Mouse (Mus musculus) intestine, embryonic 15.5 days (tissue): ENCODE data around the gene Rangap1. TPM values are rescaled to one million over a fixed set of nuclear protein-coding genes. Genes with fewer than 3 reads are reported as not detected.

Experiments
- ATAC-seq: fragments of 200-750 bp; cut with Nextera tagmentation; 2 replicates; pipeline ENCODE4 v1.8.0; 2017; ENCODE audit warnings: moderate TSS enrichment, moderate library complexity
- H3K27ac ChIP-seq: fragments of 300-500 bp; sonication (generic); 2 replicates; pipeline ENCODE4 v1.5.1; 2015; ENCODE audit warnings: mild to moderate bottlenecking, inconsistent platforms
- H3K27me3 ChIP-seq: fragments of 300-500 bp; sonication (generic); replicated peaks from 2 replicates; pipeline ENCODE4 v1.6.1; 2015; ENCODE audit warnings: inconsistent platforms
- H3K36me3 ChIP-seq: fragments of 300-500 bp; sonication (generic); 2 replicates; pipeline ENCODE4 v1.6.1; 2015; ENCODE audit warnings: inconsistent platforms
- H3K4me1 ChIP-seq: fragments of 300-500 bp; sonication (generic); replicated peaks from 2 replicates; pipeline ENCODE4 v1.6.1; 2015; ENCODE audit warnings: inconsistent platforms
- H3K4me2 ChIP-seq: fragments of 300-500 bp; sonication (generic); replicated peaks from 2 replicates; pipeline ENCODE4 v1.6.1; 2015; ENCODE audit warnings: mild to moderate bottlenecking, inconsistent platforms
- H3K4me3 ChIP-seq: fragments of 300-500 bp; sonication (generic); replicated peaks from 2 replicates; pipeline ENCODE4 v1.5.1; 2015; ENCODE audit warnings: inconsistent platforms
- H3K9ac ChIP-seq: fragments of 300-500 bp; sonication (generic); 2 replicates; pipeline ENCODE4 v1.6.1; 2015; ENCODE audit warnings: inconsistent platforms
- H3K9me3 ChIP-seq: fragments of 300-500 bp; sonication (generic); 2 replicates; pipeline ENCODE4 v1.6.1; 2016; ENCODE audit warnings: inconsistent platforms
- WGBS: fragments of 180-500 bp; shearing (Covaris S2); methylation state at CpG from one replicate; pipeline ENCODE4 v1.1.7; 2015; 5-methylcytosine and 5-hydroxymethylcytosine counted together
- polyA plus RNA-seq: library from polyadenylated mRNA; unstranded; fragments of >200 nt; fragmentation: Nextera tagmentation; extraction: Ambion mirVana; gene quantifications from 2 replicates; pipeline ENCODE4 v1.2.1, GENCODE M21; 2015

Gene Rangap1
- 95.0 and 102 TPM in 2 replicates for polyA plus RNA-seq

- ATAC-seq, result peak; percentile 88
- peaks cover 10% of the 10 kb centered on the region for H3K4me1 ChIP-seq
- under 1% methylated on average over 65 of the region's 65 CpGs for WGBS
These were observed at the start of gene Rangap1, which contains the start of gene Zc3h7b for GRCm38 (mm10) chr15:81744992-81745600. Gene Rangap1, minus strand, starts transcription at chr15:81745530. Gene Zc3h7b, plus strand, starts transcription at chr15:81745057.

DNA sequence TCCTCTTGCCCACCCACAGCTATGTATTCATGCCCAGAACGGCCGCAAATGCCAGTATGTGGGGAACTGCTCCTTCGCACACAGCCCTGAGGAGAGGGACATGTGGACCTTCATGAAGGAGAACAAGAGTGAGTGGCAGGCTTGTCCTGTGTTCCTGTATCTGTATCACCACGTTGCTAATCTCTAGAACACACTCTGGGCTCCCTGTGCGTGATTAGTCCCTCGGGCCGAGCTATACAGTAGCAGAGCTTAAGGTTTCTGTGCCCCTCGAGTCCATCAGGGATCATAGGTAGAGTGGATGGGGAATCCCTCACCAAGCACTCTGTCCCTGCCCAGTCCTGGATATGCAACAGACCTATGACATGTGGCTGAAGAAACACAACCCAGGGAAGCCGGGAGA is 47.1 kb upstream of the Rangap1 start:
- H3K36me3 ChIP-seq, result peaks cover 20% of the 10 kb centered on the region
- no peak for ATAC-seq
- no peak overlapping the region for H3K27ac ChIP-seq
- H3K4me2 ChIP-seq, result no peak overlapping the region
- no peaks in the 10 kb centered on the region for H3K4me1 ChIP-seq
- no peaks in the 10 kb centered on the region for H3K27me3 ChIP-seq
- no peak overlapping the region for H3K9ac ChIP-seq
- no peak overlapping the region for H3K4me3 ChIP-seq
- H3K9me3 ChIP-seq, result no peaks in the 10 kb centered on the region
- WGBS, result 90% methylated on average over 9 of the region's 9 CpGs

More at GRCm38 (mm10) chr15:81744992-81745600, at the start of gene Rangap1, which contains the start of gene Zc3h7b:
- H3K4me2 ChIP-seq, result peak within 1 kb of the TSS; percentile 89
- no peaks in the 10 kb centered on the region for H3K36me3 ChIP-seq
- H3K27ac ChIP-seq, result peak within 1 kb of the TSS; percentile 92
- peak within 1 kb of the TSS; percentile 93 for H3K4me3 ChIP-seq
- H3K9ac ChIP-seq, result peak within 1 kb of the TSS; percentile 94
- H3K9me3 ChIP-seq, result no peaks in the 10 kb centered on the region
- no peaks in the 10 kb centered on the region for H3K27me3 ChIP-seq

DNA sequence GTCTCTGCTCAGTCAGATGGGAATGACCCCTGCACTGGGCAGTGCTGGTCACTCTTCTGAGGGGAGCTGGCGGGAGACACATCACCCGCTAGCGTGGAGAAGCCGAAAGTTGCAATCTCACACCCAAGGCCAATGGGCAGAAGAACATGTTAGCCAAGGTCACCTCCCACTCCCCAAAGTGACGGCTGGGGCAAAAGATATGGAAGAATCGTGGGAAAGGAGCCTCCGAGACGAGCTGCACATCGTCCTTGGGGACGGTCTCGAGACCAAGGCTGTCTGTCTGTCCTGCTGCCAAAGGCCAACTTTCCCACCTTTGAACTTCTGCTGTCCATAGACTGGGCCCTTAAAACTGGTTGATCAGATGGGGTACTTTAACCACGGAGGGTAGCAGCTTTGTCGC is 42.2 kb upstream of the Rangap1 start:
- H3K4me2 ChIP-seq, result no peak overlapping the region
- H3K27ac ChIP-seq, result no peak overlapping the region
- H3K27me3 ChIP-seq, result no peaks in the 10 kb centered on the region
- no peaks in the 10 kb centered on the region for H3K4me1 ChIP-seq
- WGBS, result 93% methylated on average over 13 of the region's 13 CpGs
- no peak overlapping the region for H3K9ac ChIP-seq
- ATAC-seq, result no peak
- peaks cover 26% of the 10 kb centered on the region for H3K36me3 ChIP-seq
- H3K9me3 ChIP-seq, result no peaks in the 10 kb centered on the region
- no peak overlapping the region for H3K4me3 ChIP-seq

GRCm38 (mm10) chr15:81785701-81786100 is 40.4 kb upstream of the Rangap1 start:
- ATAC-seq, result no peak
- no peaks in the 10 kb centered on the region for H3K4me1 ChIP-seq
- H3K36me3 ChIP-seq, result peaks cover 32% of the 10 kb centered on the region

DNA sequence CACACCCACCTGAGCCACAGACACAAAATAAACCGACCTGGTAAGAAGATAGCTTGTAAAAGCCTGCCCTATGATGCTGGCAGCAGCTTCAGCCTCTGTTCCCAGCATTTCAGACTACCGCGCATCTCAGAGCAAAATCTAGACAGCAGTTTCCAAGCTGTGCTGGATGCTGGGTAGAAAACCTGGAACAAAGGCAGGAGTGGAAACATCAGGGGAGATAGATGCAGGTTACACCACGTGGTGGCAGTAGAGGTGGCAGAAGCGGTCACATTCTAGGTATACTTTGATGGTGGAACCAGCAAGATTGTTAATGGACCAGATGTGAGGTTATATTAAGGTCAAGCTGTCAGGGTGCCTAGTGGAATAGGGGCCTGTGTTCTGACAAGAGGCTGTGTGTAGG is 39.4 kb upstream of the Rangap1 start:
- no peak for ATAC-seq
- no peaks in the 10 kb centered on the region for H3K9me3 ChIP-seq
- 51% methylated on average over 5 of the region's 5 CpGs for WGBS
- H3K36me3 ChIP-seq, result peaks cover 39% of the 10 kb centered on the region
- H3K9ac ChIP-seq, result no peak overlapping the region
- H3K4me2 ChIP-seq, result no peak overlapping the region
- H3K27me3 ChIP-seq, result no peaks in the 10 kb centered on the region
- H3K4me3 ChIP-seq, result no peak overlapping the region
- no peaks in the 10 kb centered on the region for H3K4me1 ChIP-seq
- H3K27ac ChIP-seq, result no peak overlapping the region

More at GRCm38 (mm10) chr15:81785701-81786100, 40.4 kb upstream of the Rangap1 start:
- H3K9me3 ChIP-seq, result no peaks in the 10 kb centered on the region
- H3K27ac ChIP-seq, result no peak overlapping the region
- H3K9ac ChIP-seq, result no peak overlapping the region
- WGBS, result 93% methylated on average over 8 of the region's 8 CpGs
- H3K4me2 ChIP-seq, result no peak overlapping the region
- H3K27me3 ChIP-seq, result no peaks in the 10 kb centered on the region
- no peak overlapping the region for H3K4me3 ChIP-seq

- no peak for ATAC-seq
- WGBS, result 90% methylated on average over 7 of the region's 7 CpGs
- no peaks in the 10 kb centered on the region for H3K9me3 ChIP-seq
- H3K4me2 ChIP-seq, result no peak overlapping the region
- no peak overlapping the region for H3K4me3 ChIP-seq
- H3K27ac ChIP-seq, result no peak overlapping the region
- no peaks in the 10 kb centered on the region for H3K27me3 ChIP-seq
- H3K9ac ChIP-seq, result no peak overlapping the region
- H3K36me3 ChIP-seq, result peaks cover 55% of the 10 kb centered on the region
- no peaks in the 10 kb centered on the region for H3K4me1 ChIP-seq
These were observed 36.5 kb upstream of the Rangap1 start for GRCm38 (mm10) chr15:81781816-81782215.

GRCm38 (mm10) chr15:81776631-81777422 is 31.5 kb upstream of the Rangap1 start:
- no peak overlapping the region for H3K4me2 ChIP-seq
- no peaks in the 10 kb centered on the region for H3K27me3 ChIP-seq
- H3K4me3 ChIP-seq, result no peak overlapping the region
- no peak overlapping the region for H3K27ac ChIP-seq
- WGBS, result 86% methylated on average over 11 of the region's 11 CpGs
- peaks cover 51% of the 10 kb centered on the region for H3K36me3 ChIP-seq
- no peak overlapping the region for H3K9ac ChIP-seq
- no peaks in the 10 kb centered on the region for H3K4me1 ChIP-seq
- H3K9me3 ChIP-seq, result no peaks in the 10 kb centered on the region
- no peak for ATAC-seq

DNA sequence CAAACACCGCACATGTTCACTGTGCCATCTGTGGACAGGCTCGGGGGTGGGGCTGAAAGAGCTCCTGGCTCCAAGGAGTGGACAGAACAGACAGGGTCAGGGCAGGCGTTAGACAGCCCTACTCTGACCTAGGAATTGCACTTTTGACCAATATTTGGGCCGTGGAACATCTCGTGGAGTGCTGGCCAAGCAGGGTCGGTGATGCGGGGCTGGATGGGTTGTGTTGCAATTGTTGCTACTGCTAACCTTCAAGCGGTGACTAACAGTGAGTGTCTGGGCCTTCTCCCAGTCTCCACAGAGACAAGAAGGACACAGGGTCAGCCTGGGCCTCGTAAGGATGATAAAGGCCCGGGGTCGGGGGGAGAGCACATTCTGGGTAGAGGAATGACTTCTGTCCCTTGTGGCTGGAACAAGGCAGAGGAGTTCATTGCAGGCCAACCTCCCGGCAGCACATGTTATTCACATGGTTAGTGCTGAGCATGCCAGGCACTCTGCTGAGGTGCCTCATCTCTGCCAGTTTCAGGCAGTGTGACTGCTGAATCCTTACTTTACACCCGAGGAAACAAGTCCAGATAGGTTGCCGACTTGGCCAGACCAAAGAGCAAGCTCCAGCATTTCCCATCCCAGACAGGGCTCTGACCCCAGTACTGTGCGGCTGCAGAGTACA is 29.3 kb upstream of the Rangap1 start:
- no peaks in the 10 kb centered on the region for H3K4me1 ChIP-seq
- 89% methylated on average over 15 of the region's 15 CpGs for WGBS
- H3K4me3 ChIP-seq, result no peak overlapping the region
- no peak overlapping the region for H3K4me2 ChIP-seq
- no peak for ATAC-seq
- H3K36me3 ChIP-seq, result peaks cover 46% of the 10 kb centered on the region
- H3K27ac ChIP-seq, result no peak overlapping the region
- H3K27me3 ChIP-seq, result no peaks in the 10 kb centered on the region
- no peak overlapping the region for H3K9ac ChIP-seq
- no peaks in the 10 kb centered on the region for H3K9me3 ChIP-seq

- Histone ChIP-seq H3K9ac (no peak overlapping the region), H3K4me3 (no peak overlapping the region), H3K9me3 (no peaks in the 10 kb centered on the region), H3K27ac (no peak overlapping the region), H3K27me3 (no peaks in the 10 kb centered on the region), H3K4me2 (no peak overlapping the region), H3K36me3 (peaks cover 30% of the 10 kb centered on the region), H3K4me1 (no peaks in the 10 kb centered on the region)
- 71% methylated on average over 20 of the region's 20 CpGs for WGBS
- ATAC-seq, result no peak
These were observed 27.2 kb upstream of the Rangap1 start for GRCm38 (mm10) chr15:81772431-81773120.

GRCm38 (mm10) chr15:81769037-81769436 is 23.7 kb upstream of the Rangap1 start:
- H3K27ac ChIP-seq, result no peak overlapping the region
- H3K4me3 ChIP-seq, result no peak overlapping the region
- no peak overlapping the region for H3K4me2 ChIP-seq
- no peaks in the 10 kb centered on the region for H3K27me3 ChIP-seq
- peaks cover 17% of the 10 kb centered on the region for H3K36me3 ChIP-seq
- WGBS, result 65% methylated on average over 13 of the region's 13 CpGs
- no peaks in the 10 kb centered on the region for H3K9me3 ChIP-seq
- 0 out of 2 replicates have a peak, but pooled peaks cover 2% of the 10 kb centered on the region for H3K4me1 ChIP-seq
- peak; percentile 52 for ATAC-seq
- no peak overlapping the region for H3K9ac ChIP-seq

DNA sequence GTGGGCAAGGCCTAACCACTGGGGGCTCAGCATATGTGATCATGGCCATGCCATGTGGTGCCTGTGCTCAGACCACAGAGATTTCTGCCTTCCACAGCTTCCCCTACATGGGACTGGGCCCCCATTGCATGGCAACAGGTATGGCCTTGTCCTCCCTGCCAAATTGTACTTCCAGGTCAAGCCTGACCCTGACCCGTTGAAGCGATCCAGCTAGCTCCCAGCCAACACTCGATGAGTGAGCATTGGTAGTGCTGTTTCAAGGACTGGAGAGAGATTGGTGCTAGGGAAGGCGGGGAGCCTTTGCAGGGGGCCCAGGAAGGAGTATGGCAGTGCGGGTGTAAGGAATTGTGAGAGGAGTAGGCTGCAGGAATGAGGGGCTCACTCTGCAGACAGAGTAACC is 21.1 kb upstream of the Rangap1 start:
- H3K27me3 ChIP-seq, result no peaks in the 10 kb centered on the region

GRCm38 (mm10) chr15:81765651-81766050 is 20.3 kb upstream of the Rangap1 start:
- H3K9ac ChIP-seq, result no peak overlapping the region
- H3K27me3 ChIP-seq, result no peaks in the 10 kb centered on the region
- no peak for ATAC-seq
- H3K36me3 ChIP-seq, result peaks cover 12% of the 10 kb centered on the region; the same call in 1 of the 2 replicates
- no peak overlapping the region for H3K4me3 ChIP-seq
- H3K9me3 ChIP-seq, result no peaks in the 10 kb centered on the region
- H3K27ac ChIP-seq, result no peak overlapping the region
- H3K4me1 ChIP-seq, result 0 out of 2 replicates have a peak, but pooled peaks cover 3% of the 10 kb centered on the region
- 61% methylated on average over 9 of the region's 9 CpGs for WGBS
- no peak overlapping the region for H3K4me2 ChIP-seq

More for the DNA sequence above, 21.1 kb upstream of the Rangap1 start:
- H3K4me3 ChIP-seq, result no peak overlapping the region
- 0 out of 2 replicates have a peak, but pooled peaks cover 2% of the 10 kb centered on the region for H3K4me1 ChIP-seq
- no peak for ATAC-seq
- H3K4me2 ChIP-seq, result no peak overlapping the region
- no peak overlapping the region for H3K27ac ChIP-seq
- WGBS, result 89% methylated on average over 5 of the region's 5 CpGs
- H3K9ac ChIP-seq, result no peak overlapping the region
- peaks cover 13% of the 10 kb centered on the region for H3K36me3 ChIP-seq
- H3K9me3 ChIP-seq, result no peaks in the 10 kb centered on the region
